Mouse (Mus musculus) liver, embryonic 12.5 days (tissue): ENCODE measurements around the gene Il17ra. TPM values are rescaled to one million over a fixed set of nuclear protein-coding genes. Genes with fewer than 3 reads are reported as not detected.

Experiments used
- ATAC-seq: fragments of 200-750 bp; cut with Nextera tagmentation; 2 replicates; pipeline ENCODE4 v1.8.0; 2017; ENCODE audit warnings: moderate number of reproducible peaks, mild to moderate bottlenecking, moderate library complexity
- H3K27ac ChIP-seq: fragments of 300-500 bp; sonication (generic); 2 replicates; pipeline ENCODE4 v1.5.1; 2016; ENCODE audit warnings: mild to moderate bottlenecking
- H3K27me3 ChIP-seq: fragments of 300-500 bp; sonication (generic); replicated peaks from 2 replicates; pipeline ENCODE4 v1.6.1; 2016; ENCODE audit warnings: mild to moderate bottlenecking, moderate library complexity
- H3K36me3 ChIP-seq: fragments of 300-500 bp; sonication (generic); 2 replicates; pipeline ENCODE4 v1.6.1; 2016; ENCODE audit warnings: mild to moderate bottlenecking, moderate library complexity
- H3K4me1 ChIP-seq: fragments of 300-500 bp; sonication (generic); 2 replicates; pipeline ENCODE4 v1.6.1; 2016
- H3K4me2 ChIP-seq: fragments of 300-500 bp; sonication (generic); 2 replicates; pipeline ENCODE4 v1.6.1; 2016; ENCODE audit warnings: mild to moderate bottlenecking, moderate library complexity
- H3K4me3 ChIP-seq: fragments of 300-500 bp; sonication (generic); 2 replicates; pipeline ENCODE4 v1.5.1; 2016; ENCODE audit warnings: mild to moderate bottlenecking, moderate library complexity
- H3K9ac ChIP-seq: fragments of 300-500 bp; sonication (generic); 2 replicates; pipeline ENCODE4 v1.6.1; 2016; ENCODE audit warnings: mild to moderate bottlenecking, moderate library complexity
- H3K9me3 ChIP-seq: fragments of 300-500 bp; sonication (generic); replicated peaks from 2 replicates; pipeline ENCODE4 v1.6.1; 2016; ENCODE audit warnings: mild to moderate bottlenecking, moderate library complexity
- WGBS: fragments of 180-500 bp; shearing (Covaris S2); methylation state at CpG from one replicate; pipeline ENCODE4 v1.1.7; 2016; ENCODE audit not compliant: insufficient replicate concordance; 5-methylcytosine and 5-hydroxymethylcytosine counted together
- polyA plus RNA-seq: library from polyadenylated mRNA; unstranded; fragments of >200 nt; fragmentation: Nextera tagmentation; extraction: Ambion mirVana; gene quantifications from 2 replicates; pipeline ENCODE4 v1.2.1, GENCODE M21; 2016

The Il17ra gene
- polyA plus RNA-seq, 1 experiment from 2014 or later, result 14.8 TPM

GRCm38 (mm10) chr6:120491862-120492498 lies 28.9 kb downstream of the Il17ra start:
- Histone ChIP-seq H3K27ac (no peak overlapping the region), H3K9me3 (no peaks in the 10 kb centered on the region), H3K4me3 (peak overlapping the region; percentile 61), H3K36me3 (no peaks in the 10 kb centered on the region), H3K27me3 (peaks cover 78% of the 10 kb centered on the region), H3K9ac (no peak overlapping the region), H3K4me1 (peaks cover 22% of the 10 kb centered on the region), H3K4me2 (peak overlapping the region; percentile 87)
- ATAC-seq, result no peak
- WGBS, result 14% methylated on average over 22 of the region's 22 CpGs

- Histone ChIP-seq H3K4me2 (peak overlapping the region; percentile 87), H3K9me3 (no peaks in the 10 kb centered on the region), H3K27ac (no peak overlapping the region), H3K4me1 (peaks cover 22% of the 10 kb centered on the region), H3K9ac (0 out of 2 replicates have a peak overlapping the region, but pooled peaks have one; percentile 43), H3K27me3 (peaks cover 82% of the 10 kb centered on the region), H3K4me3 (peak overlapping the region; percentile 61), H3K36me3 (no peaks in the 10 kb centered on the region)
- 2% methylated on average over 89 of the region's 95 CpGs for WGBS
- ATAC-seq, result 0 out of 2 replicates have a peak, but pooled peaks have one; percentile 9
Observed at GRCm38 (mm10) chr6:120492499-120493373, 29.7 kb downstream of the Il17ra start.

GRCm38 (mm10) chr6:120493374-120494181 lies 30.5 kb downstream of the Il17ra start, which contains the start of gene Tmem121b:
Gene Tmem121b (minus strand): TSS chr6:120493807.
- Histone ChIP-seq H3K4me3 (peak within 1 kb of the TSS; percentile 61), H3K27me3 (peaks cover 84% of the 10 kb centered on the region), H3K9ac (peak within 1 kb of the TSS; percentile 43; the same call in 1 of the 2 replicates), H3K9me3 (no peaks in the 10 kb centered on the region), H3K4me2 (peak within 1 kb of the TSS; percentile 87), H3K36me3 (no peaks in the 10 kb centered on the region), H3K4me1 (peaks cover 22% of the 10 kb centered on the region), H3K27ac (no peak within 1 kb of the TSS)
- WGBS, result 2% methylated on average over 54 of the region's 84 CpGs
- no peak; the same call in 1 of the 2 replicates for ATAC-seq

- no peak for ATAC-seq
- 65% methylated on average over 3 of the region's 3 CpGs for WGBS
- no peak overlapping the region for H3K4me3 ChIP-seq
- H3K4me2 ChIP-seq, result no peak overlapping the region
- H3K36me3 ChIP-seq, result no peaks in the 10 kb centered on the region
- H3K9me3 ChIP-seq, result peaks cover 6% of the 10 kb centered on the region; the same call in 1 of the 2 replicates
- no peak overlapping the region for H3K9ac ChIP-seq
- no peak overlapping the region for H3K27ac ChIP-seq
- peaks cover 67% of the 10 kb centered on the region for H3K27me3 ChIP-seq
- peaks cover 22% of the 10 kb centered on the region for H3K4me1 ChIP-seq
Observed at GRCm38 (mm10) chr6:120496544-120496943, 33.5 kb downstream of the Il17ra start.

GRCm38 (mm10) chr6:120504051-120504450 lies 41.0 kb downstream of the Il17ra start:
- no peak for ATAC-seq
- H3K36me3 ChIP-seq, result peaks cover 9% of the 10 kb centered on the region
- no peak overlapping the region for H3K4me2 ChIP-seq
- no peak overlapping the region for H3K9ac ChIP-seq
- H3K4me3 ChIP-seq, result no peak overlapping the region
- no peaks in the 10 kb centered on the region for H3K4me1 ChIP-seq
- H3K27ac ChIP-seq, result no peak overlapping the region
- 67% methylated on average over 3 of the region's 3 CpGs for WGBS
- H3K27me3 ChIP-seq, result 0 out of 2 replicates have a peak, but pooled peaks cover 2% of the 10 kb centered on the region
- H3K9me3 ChIP-seq, result peaks cover 6% of the 10 kb centered on the region; the same call in 1 of the 2 replicates

- Histone ChIP-seq H3K27me3 (no peaks in the 10 kb centered on the region), H3K4me2 (no peak overlapping the region), H3K9ac (no peak overlapping the region), H3K27ac (no peak overlapping the region), H3K4me3 (no peak overlapping the region), H3K9me3 (peaks cover 2% of the 10 kb centered on the region; the same call in 1 of the 2 replicates), H3K36me3 (peaks cover 22% of the 10 kb centered on the region), H3K4me1 (peaks cover 5% of the 10 kb centered on the region)
- no peak for ATAC-seq
- 69% methylated on average over 4 of the region's 4 CpGs for WGBS
Observed at GRCm38 (mm10) chr6:120505531-120505930, 42.5 kb downstream of the Il17ra start.

- WGBS, result 66% methylated on average over 4 of the region's 4 CpGs
- H3K9me3 ChIP-seq, result no peaks in the 10 kb centered on the region
Observed at GRCm38 (mm10) chr6:120508645-120509044, 45.6 kb downstream of the Il17ra start.

GRCm38 (mm10) chr6:120509975-120510374 lies 46.9 kb downstream of the Il17ra start:
- H3K36me3 ChIP-seq, result peaks cover 58% of the 10 kb centered on the region
- H3K9ac ChIP-seq, result no peak overlapping the region
- H3K4me1 ChIP-seq, result peaks cover 36% of the 10 kb centered on the region
- H3K4me2 ChIP-seq, result no peak overlapping the region
- H3K9me3 ChIP-seq, result no peaks in the 10 kb centered on the region
- no peak overlapping the region for H3K4me3 ChIP-seq
- ATAC-seq, result no peak
- 86% methylated on average over 7 of the region's 7 CpGs for WGBS
- H3K27ac ChIP-seq, result no peak overlapping the region
- no peaks in the 10 kb centered on the region for H3K27me3 ChIP-seq

More at GRCm38 (mm10) chr6:120508645-120509044, 45.6 kb downstream of the Il17ra start:
- Histone ChIP-seq H3K4me1 (peaks cover 25% of the 10 kb centered on the region), H3K27ac (no peak overlapping the region), H3K36me3 (peaks cover 48% of the 10 kb centered on the region), H3K27me3 (no peaks in the 10 kb centered on the region), H3K4me3 (no peak overlapping the region), H3K4me2 (no peak overlapping the region), H3K9ac (no peak overlapping the region)
- ATAC-seq, result no peak

GRCm38 (mm10) chr6:120510425-120510824 lies 47.4 kb downstream of the Il17ra start:
- Histone ChIP-seq H3K9me3 (no peaks in the 10 kb centered on the region), H3K9ac (no peak overlapping the region), H3K27ac (no peak overlapping the region), H3K4me1 (peaks cover 41% of the 10 kb centered on the region), H3K4me2 (no peak overlapping the region), H3K36me3 (peaks cover 58% of the 10 kb centered on the region), H3K4me3 (no peak overlapping the region), H3K27me3 (no peaks in the 10 kb centered on the region)
- ATAC-seq, result peak; percentile 56
- 61% methylated on average over 8 of the region's 8 CpGs for WGBS

- 71% methylated on average over 6 of the region's 6 CpGs for WGBS
- Histone ChIP-seq H3K27me3 (no peaks in the 10 kb centered on the region), H3K4me3 (no peak overlapping the region), H3K4me1 (peaks cover 49% of the 10 kb centered on the region), H3K36me3 (peaks cover 58% of the 10 kb centered on the region), H3K27ac (0 out of 2 replicates have a peak overlapping the region, but pooled peaks have one; percentile 0), H3K4me2 (no peak overlapping the region), H3K9me3 (no peaks in the 10 kb centered on the region), H3K9ac (no peak overlapping the region)
- no peak for ATAC-seq
Observed at GRCm38 (mm10) chr6:120511212-120511611, 48.2 kb downstream of the Il17ra start.

GRCm38 (mm10) chr6:120516422-120516821 lies 53.4 kb downstream of the Il17ra start:
- Histone ChIP-seq H3K4me2 (peak overlapping the region; percentile 59), H3K4me3 (no peak overlapping the region), H3K4me1 (peaks cover 60% of the 10 kb centered on the region), H3K9ac (peak overlapping the region; percentile 64), H3K27ac (peak overlapping the region; percentile 95), H3K27me3 (no peaks in the 10 kb centered on the region), H3K36me3 (peaks cover 66% of the 10 kb centered on the region), H3K9me3 (no peaks in the 10 kb centered on the region)
- peak; percentile 92 for ATAC-seq
- 35% methylated on average over 4 of the region's 4 CpGs for WGBS
